ENCODE assay signal across 8 mouse cellular contexts in genomic region chr2:144369511-144369910, GRCm38 (mm10). TPM values are rescaled to one million over a fixed set of nuclear protein-coding genes. Genes with fewer than 3 reads are reported as not detected.
A peak's percentile ranks its signal among the peaks of the same experiment; 100 is the strongest.
DNase-seq lines count a peak whose midpoint lies in the region; ATAC-seq and TF ChIP-seq lines count a peak whose summit lies in the region.

No protein-coding gene starts in this region.

- no peak for TF ChIP-seq EP300 in heart, postnatal 0 days (IDR thresholded peaks at IDR 0.05; ENCODE audit: low read depth)
- TF ChIP-seq EP300 in liver, embryonic 14.5 days (IDR thresholded peaks at IDR 0.05; ENCODE audit: low read depth): no peak

- ATAC-seq in heart, embryonic 11.5 days (replicated peaks; ENCODE audit: insufficient number of reproducible peaks, low FRiP score, low TSS enrichment): no peak
- ATAC-seq in heart, postnatal 0 days (ENCODE audit: insufficient read depth, low read depth): peak; percentile 61
- no peak for ATAC-seq in liver, embryonic 14.5 days (ENCODE audit: insufficient read depth)

- peak overlapping the region; percentile 93 for H3K27ac ChIP-seq in heart, embryonic 11.5 days (ENCODE audit: low read depth, low read length)
- H3K27ac ChIP-seq in heart, postnatal 0 days (ENCODE audit: low read depth): peak overlapping the region; percentile 95
- peak overlapping the region; percentile 79 for H3K27ac ChIP-seq in liver, embryonic 14.5 days

- DNase-seq in heart, adult 11 months: no peak
- DNase-seq in ZHBTc4 (ENCODE audit: low read depth, low spot score): peak; percentile 41
- DNase-seq in heart, postnatal 0 days (ENCODE audit: low spot score): no peak
- DNase-seq in liver, embryonic 14.5 days (ENCODE audit: low read depth in 3 of 3, low spot score in 3 of 3): no peak
- no peak for DNase-seq in urinary bladder, postnatal 10 days (ENCODE audit: low spot score)
- DNase-seq in layer of hippocampus, postnatal 25 days (ENCODE audit: extremely low spot score in 1 of 2, low spot score in 1 of 2): no peak
- no peak for DNase-seq in cerebellum, adult 11 months

- 0 out of 2 replicates have a peak, but pooled peaks cover 9% of the 10 kb centered on the region for H3K36me3 ChIP-seq in heart, embryonic 11.5 days (ENCODE audit: control insufficient read depth, insufficient read depth, low read length)
- peaks cover 20% of the 10 kb centered on the region for H3K36me3 ChIP-seq in heart, postnatal 0 days (replicated peaks; ENCODE audit: control insufficient read depth, insufficient read depth, low read length)
- H3K36me3 ChIP-seq in liver, embryonic 14.5 days (replicated peaks; ENCODE audit: control insufficient read depth, insufficient read depth, low read depth): peaks cover 11% of the 10 kb centered on the region

- peak overlapping the region; percentile 74 for H3K4me2 ChIP-seq in heart, embryonic 11.5 days
- H3K4me2 ChIP-seq in heart, postnatal 0 days (ENCODE audit: low read depth, low read length): peak overlapping the region; percentile 64
- H3K4me2 ChIP-seq in liver, embryonic 14.5 days (ENCODE audit: low read depth): peak overlapping the region; percentile 83

- no peaks in the 10 kb centered on the region for H3K9me3 ChIP-seq in heart, embryonic 11.5 days (replicated peaks; ENCODE audit: control insufficient read depth, low read length)
- H3K9me3 ChIP-seq in heart, postnatal 0 days (replicated peaks; ENCODE audit: control insufficient read depth, low read length): no peaks in the 10 kb centered on the region
- H3K9me3 ChIP-seq in liver, embryonic 14.5 days (ENCODE audit: control insufficient read depth, low read length): no peaks in the 10 kb centered on the region

- peak overlapping the region; percentile 88 for H3K4me3 ChIP-seq in heart, embryonic 11.5 days (ENCODE audit: low read depth, low read length)
- H3K4me3 ChIP-seq in heart, postnatal 0 days (ENCODE audit: low read depth, low read length): peak overlapping the region; percentile 75
- peak overlapping the region; percentile 84 to 95 for H3K4me3 ChIP-seq in liver, embryonic 14.5 days (ENCODE audit: insufficient read depth in 1 of 2, low read depth in 2 of 2, low read length in 2 of 2)

- H3K27me3 ChIP-seq in heart, embryonic 11.5 days (ENCODE audit: control insufficient read depth, insufficient read depth, low read length): no peaks in the 10 kb centered on the region
- H3K27me3 ChIP-seq in heart, postnatal 0 days (ENCODE audit: control insufficient read depth, insufficient read depth, low read length): no peaks in the 10 kb centered on the region
- no peaks in the 10 kb centered on the region for H3K27me3 ChIP-seq in liver, embryonic 14.5 days (ENCODE audit: control insufficient read depth, insufficient read depth, low read length)

- peaks cover 3% of the 10 kb centered on the region; the same call in 1 of the 2 replicates for H3K4me1 ChIP-seq in heart, embryonic 11.5 days (ENCODE audit: control insufficient read depth, insufficient read depth, low read length)
- peaks cover 9% of the 10 kb centered on the region for H3K4me1 ChIP-seq in heart, postnatal 0 days (ENCODE audit: control insufficient read depth, insufficient read depth)
- H3K4me1 ChIP-seq in liver, embryonic 14.5 days (replicated peaks; ENCODE audit: control insufficient read depth in 2 of 2, insufficient read depth in 2 of 2, low read length in 1 of 2): peaks cover 7 to 12% of the 10 kb centered on the region in 2 experiments

- H3K9ac ChIP-seq in heart, embryonic 11.5 days (ENCODE audit: low read depth, low read length): peak overlapping the region; percentile 95
- peak overlapping the region; percentile 81 for H3K9ac ChIP-seq in heart, postnatal 0 days (replicated peaks; ENCODE audit: low read depth, low read length)
- H3K9ac ChIP-seq in liver, embryonic 14.5 days (replicated peaks): peak overlapping the region; percentile 90

- WGBS in heart, embryonic 11.5 days (ENCODE audit: insufficient replicate concordance): 2% methylated on average over 12 of the region's 12 CpGs
- WGBS in heart, postnatal 0 days: 2% methylated on average over 12 of the region's 12 CpGs
- under 1% methylated on average over 12 of the region's 12 CpGs for WGBS in liver, embryonic 14.5 days (ENCODE audit: insufficient replicate concordance)

- TF ChIP-seq CTCF in heart, postnatal 0 days (IDR thresholded peaks at IDR 0.05; ENCODE audit: low read depth): no peak
- TF ChIP-seq CTCF in liver, embryonic 14.5 days (IDR thresholded peaks at IDR 0.05; ENCODE audit: low read depth): no peak

RNA-seq across cellular contexts. Expression of gene Pet117, which starts 0.7 kb away (rescaled TPM):
- polyA plus RNA-seq in heart, embryonic 11.5 days (2014; fragmentation: Nextera tagmentation; extraction: Ambion mirVana): 2.3 TPM in 1 of 2 replicates, not detected in the other
- not detected in 2 replicates for total RNA-seq in heart, postnatal 0 days (2014; rRNA removed; ENCODE audit: low replicate concordance)
- polyA plus RNA-seq in heart, postnatal 0 days (2015; fragmentation: Nextera tagmentation; extraction: Ambion mirVana): 2.9 and 3.2 TPM in 2 replicates
- polyA plus RNA-seq in liver, embryonic 14.5 days (2012; rRNA removed): not detected in 2 replicates
- polyA plus RNA-seq in liver, embryonic 14.5 days (2014; fragmentation: Nextera tagmentation; extraction: Ambion mirVana): 0.77 and 0.80 TPM in 2 replicates
- total RNA-seq in layer of hippocampus, postnatal 25 days (2021): 1 to 10 TPM; 2.8 to 8.3 TPM

RNA-seq across cellular contexts. Expression of gene Kat14, which starts 0.7 kb away (rescaled TPM):
- polyA plus RNA-seq in heart, embryonic 11.5 days (2014; fragmentation: Nextera tagmentation; extraction: Ambion mirVana): 25.0 and 30.8 TPM in 2 replicates
- total RNA-seq in heart, postnatal 0 days (2014; rRNA removed; ENCODE audit: low replicate concordance): 13.6 and 25.0 TPM in 2 replicates
- polyA plus RNA-seq in heart, postnatal 0 days (2015; fragmentation: Nextera tagmentation; extraction: Ambion mirVana): 17.9 and 20.2 TPM in 2 replicates
- polyA plus RNA-seq in liver, embryonic 14.5 days (2012; rRNA removed): 11.3 and 13.7 TPM in 2 replicates
- polyA plus RNA-seq in liver, embryonic 14.5 days (2014; fragmentation: Nextera tagmentation; extraction: Ambion mirVana): 11.8 and 13.5 TPM in 2 replicates
- total RNA-seq in layer of hippocampus, postnatal 25 days (2021): 10 to 100 TPM; 30.9 to 31.4 TPM

RNA-seq across cellular contexts. Expression of gene Ovol2, which starts 37.6 kb away (rescaled TPM):
- 0.10 TPM in 1 of 2 replicates, not detected in the other for polyA plus RNA-seq in heart, embryonic 11.5 days (2014; fragmentation: Nextera tagmentation; extraction: Ambion mirVana)
- total RNA-seq in heart, postnatal 0 days (2014; rRNA removed; ENCODE audit: low replicate concordance): not detected in 2 replicates
- not detected in 2 replicates for polyA plus RNA-seq in heart, postnatal 0 days (2015; fragmentation: Nextera tagmentation; extraction: Ambion mirVana)
- polyA plus RNA-seq in liver, embryonic 14.5 days (2012; rRNA removed): 0.03 and 0.05 TPM in 2 replicates
- not detected in 2 replicates for polyA plus RNA-seq in liver, embryonic 14.5 days (2014; fragmentation: Nextera tagmentation; extraction: Ambion mirVana)
- 1 to 10 TPM in 1 of 2 experiments, under 1 TPM in 1; 0.96 to 1.0 TPM for total RNA-seq in layer of hippocampus, postnatal 25 days (2021)
